Mouse (Mus musculus): ENCODE measurements around the gene Hdac6. TPM values are rescaled to one million over a fixed set of nuclear protein-coding genes. Genes with fewer than 3 reads are reported as not detected.
A peak's percentile ranks its signal among the peaks of the same experiment; 100 is the strongest.
"Not testable (repeated sequence)": the region's sequence is repeated elsewhere in the genome, so short reads cannot be mapped to it uniquely, and the experiment has no call there.

Gene Hdac6
- polyA plus RNA-seq, 1 experiment from 2014 or later, result 7.5 TPM

GRCm38 (mm10) chrX:7927116-7927515 is 20.6 kb downstream of the Hdac6 start:
- H3K27me3 ChIP-seq (replicated peaks; ENCODE audit: insufficient read depth, low read length), result peaks cover 3% of the 10 kb centered on the region; the same call in 1 of the 2 replicates
- no peak for DNase-seq (ENCODE audit: low spot score)
- ATAC-seq, result no peak
- H3K9ac ChIP-seq (replicated peaks; ENCODE audit: low read depth), result no peak overlapping the region
- H3K36me3 ChIP-seq (ENCODE audit: insufficient read depth, low read length), result no peaks in the 10 kb centered on the region
- H3K9me3 ChIP-seq (ENCODE audit: low read length), result no peaks in the 10 kb centered on the region
- 14% methylated on average over 10 of the region's 10 CpGs for WGBS
- H3K4me1 ChIP-seq (ENCODE audit: insufficient read depth, low read depth, low read length), result no peaks in the 10 kb centered on the region
- no peak overlapping the region for H3K4me2 ChIP-seq (replicated peaks; ENCODE audit: low read depth, low read length)
- no peak for TF ChIP-seq CTCF (IDR thresholded peaks at IDR 0.05)
- TF ChIP-seq EP300 (IDR thresholded peaks at IDR 0.05), result no peak
- no peak overlapping the region for H3K4me3 ChIP-seq (ENCODE audit: low read depth, low read length)
- H3K27ac ChIP-seq (ENCODE audit: low read length), result no peak overlapping the region

GRCm38 (mm10) chrX:7926266-7926665 is 21.4 kb downstream of the Hdac6 start:
- no peak overlapping the region for H3K9ac ChIP-seq (replicated peaks; ENCODE audit: low read depth)
- H3K4me2 ChIP-seq (replicated peaks; ENCODE audit: low read depth, low read length), result no peak overlapping the region
- no peaks in the 10 kb centered on the region for H3K36me3 ChIP-seq (ENCODE audit: insufficient read depth, low read length)
- DNase-seq (ENCODE audit: low spot score) (no peak), ATAC-seq (no peak)
- WGBS, result 62% methylated on average over 6 of the region's 6 CpGs
- no peak overlapping the region for H3K27ac ChIP-seq (ENCODE audit: low read length)
- H3K9me3 ChIP-seq (ENCODE audit: low read length), result no peaks in the 10 kb centered on the region
- H3K27me3 ChIP-seq (replicated peaks; ENCODE audit: insufficient read depth, low read length), result peaks cover 3% of the 10 kb centered on the region; the same call in 1 of the 2 replicates
- no peak overlapping the region for H3K4me3 ChIP-seq (ENCODE audit: low read depth, low read length)
- H3K4me1 ChIP-seq (ENCODE audit: insufficient read depth, low read depth, low read length), result no peaks in the 10 kb centered on the region
- TF ChIP-seq CTCF (IDR thresholded peaks at IDR 0.05), result no peak
- no peak for TF ChIP-seq EP300 (IDR thresholded peaks at IDR 0.05)

GRCm38 (mm10) chrX:7922032-7922431 is 25.7 kb downstream of the Hdac6 start:
- H3K27me3 ChIP-seq (replicated peaks; ENCODE audit: insufficient read depth, low read length), result peaks cover 9% of the 10 kb centered on the region; the same call in 1 of the 2 replicates
- TF ChIP-seq CTCF (IDR thresholded peaks at IDR 0.05), result no peak
- no peak for TF ChIP-seq EP300 (IDR thresholded peaks at IDR 0.05)
- H3K4me3 ChIP-seq (ENCODE audit: low read depth, low read length), result 0 out of 2 replicates have a peak overlapping the region, but pooled peaks have one; percentile 3
- H3K36me3 ChIP-seq (ENCODE audit: insufficient read depth, low read length), result no peaks in the 10 kb centered on the region
- 0 out of 2 replicates have a peak, but pooled peaks have one; percentile 16 for ATAC-seq
- H3K27ac ChIP-seq (ENCODE audit: low read length), result no peak overlapping the region
- peak overlapping the region; percentile 43 for H3K4me2 ChIP-seq (replicated peaks; ENCODE audit: low read depth, low read length)
- no peaks in the 10 kb centered on the region for H3K4me1 ChIP-seq (ENCODE audit: insufficient read depth, low read depth, low read length)
- 13% methylated on average over 25 of the region's 48 CpGs for WGBS
- no peaks in the 10 kb centered on the region for H3K9me3 ChIP-seq (ENCODE audit: low read length)
- no peak overlapping the region for H3K9ac ChIP-seq (replicated peaks; ENCODE audit: low read depth)
- DNase-seq (ENCODE audit: low spot score), result no peak

- ATAC-seq, result no peak
Observed at GRCm38 (mm10) chrX:7919601-7920383, 27.9 kb downstream of the Hdac6 start, which contains the start of gene Pcsk1n. Gene Pcsk1n, plus strand, starts transcription at chrX:7919822.

GRCm38 (mm10) chrX:7917960-7918359 is 29.7 kb downstream of the Hdac6 start:
- not testable (repeated sequence) for H3K27me3 ChIP-seq (replicated peaks; ENCODE audit: insufficient read depth, low read length); H3K9ac ChIP-seq (replicated peaks; ENCODE audit: low read depth); H3K27ac ChIP-seq (ENCODE audit: low read length); DNase-seq (ENCODE audit: low spot score); ATAC-seq; H3K9me3 ChIP-seq (ENCODE audit: low read length); H3K4me1 ChIP-seq (ENCODE audit: insufficient read depth, low read depth, low read length); H3K4me2 ChIP-seq (replicated peaks; ENCODE audit: low read depth, low read length); H3K4me3 ChIP-seq (ENCODE audit: low read depth, low read length); H3K36me3 ChIP-seq (ENCODE audit: insufficient read depth, low read length)
- WGBS, result 54% methylated on average over 6 of the region's 6 CpGs

More at GRCm38 (mm10) chrX:7919601-7920383, 27.9 kb downstream of the Hdac6 start, which contains the start of gene Pcsk1n:
- H3K9me3 ChIP-seq (ENCODE audit: low read length), result no peaks in the 10 kb centered on the region
- no peak for DNase-seq (ENCODE audit: low spot score)
- H3K4me3 ChIP-seq (ENCODE audit: low read depth, low read length), result no peak within 1 kb of the TSS
- no peak for TF ChIP-seq EP300 (IDR thresholded peaks at IDR 0.05)
- no peak for TF ChIP-seq CTCF (IDR thresholded peaks at IDR 0.05)
- no peak within 1 kb of the TSS for H3K4me2 ChIP-seq (replicated peaks; ENCODE audit: low read depth, low read length)
- H3K9ac ChIP-seq (replicated peaks; ENCODE audit: low read depth), result no peak within 1 kb of the TSS
- H3K27me3 ChIP-seq (replicated peaks; ENCODE audit: insufficient read depth, low read length), result peaks cover 9% of the 10 kb centered on the region; the same call in 1 of the 2 replicates
- no peaks in the 10 kb centered on the region for H3K36me3 ChIP-seq (ENCODE audit: insufficient read depth, low read length)
- no peak within 1 kb of the TSS for H3K27ac ChIP-seq (ENCODE audit: low read length)
- WGBS, result 16% methylated on average over 17 of the region's 40 CpGs
- no peaks in the 10 kb centered on the region for H3K4me1 ChIP-seq (ENCODE audit: insufficient read depth, low read depth, low read length)

- not testable (repeated sequence) for H3K27me3 ChIP-seq (replicated peaks; ENCODE audit: insufficient read depth, low read length); H3K4me3 ChIP-seq (ENCODE audit: low read depth, low read length); H3K9ac ChIP-seq (replicated peaks; ENCODE audit: low read depth); H3K27ac ChIP-seq (ENCODE audit: low read length); DNase-seq (ENCODE audit: low spot score); H3K36me3 ChIP-seq (ENCODE audit: insufficient read depth, low read length); H3K9me3 ChIP-seq (ENCODE audit: low read length); H3K4me2 ChIP-seq (replicated peaks; ENCODE audit: low read depth, low read length); ATAC-seq; H3K4me1 ChIP-seq (ENCODE audit: insufficient read depth, low read depth, low read length)
- TF ChIP-seq CTCF (IDR thresholded peaks at IDR 0.05), result peak; percentile 44
- 17% methylated on average over 3 of the region's 3 CpGs for WGBS
Observed at GRCm38 (mm10) chrX:7915669-7916068, 32.0 kb downstream of the Hdac6 start.
